Mouse (Mus musculus): ENCODE data around the gene Cdkl2.

GRCm38 (mm10) chr5:92085246-92085645, 41.6 kb upstream of the Cdkl2 start:
- TF ChIP-seq CTCF (conservative IDR thresholded peaks at IDR 0.05; ENCODE audit: insufficient read depth, insufficient read length, low read depth, low read length) = no peak
- TF ChIP-seq POLR2A (IDR thresholded peaks at IDR 0.05; ENCODE audit: low read depth, low read length) = no peak

Measured in kidney, adult 2 months (tissue).